10 mouse cellular contexts compared by ENCODE assay signal in genomic region chr19:43655735-43656492, GRCm38 (mm10). TPM values are rescaled to one million over a fixed set of nuclear protein-coding genes. Genes with fewer than 3 reads are reported as not detected.
A peak's percentile ranks its signal among the peaks of the same experiment; 100 is the strongest.
DNase-seq lines count a peak whose midpoint lies in the region; ATAC-seq and TF ChIP-seq lines count a peak whose summit lies in the region.
"Had no signal": no experiment of that assay in that cellular context is flagged by ENCODE, and none has a peak within 500 bp of the region (broad histone marks: within the 10 kb centered on the region; RNA-seq: fewer than 3 reads in every experiment).

No protein-coding gene starts in this region.

- intact Hi-C loops in left cerebral cortex, postnatal 10 days (cut with DNase I): loop anchor here (2.0 to 5.0 kb wide), 2 partner anchors 25 to 124 kb away; no protein-coding TSS in a partner anchor

- 42% methylated on average over 11 of the region's 11 CpGs for WGBS in hindbrain, embryonic 10.5 days
- WGBS in hindbrain, embryonic 12.5 days: 34% methylated on average over 11 of the region's 11 CpGs

- no peak overlapping the region for H3K27ac ChIP-seq in hindbrain, embryonic 10.5 days
- H3K27ac ChIP-seq in hindbrain, embryonic 12.5 days: no peak overlapping the region
- H3K27ac ChIP-seq: midbrain, embryonic 12.5 days had no signal

- no peaks in the 10 kb centered on the region for H3K4me1 ChIP-seq in hindbrain, embryonic 10.5 days (replicated peaks)
- no peaks in the 10 kb centered on the region for H3K4me1 ChIP-seq in hindbrain, embryonic 12.5 days
- no peaks in the 10 kb centered on the region; the same call in 1 of the 2 replicates for H3K4me1 ChIP-seq in E14TG2a.4 (replicated peaks; ENCODE audit: low read depth, low read length)

- peak; percentile 64 for TF ChIP-seq CTCF in E14TG2a.4 (conservative IDR thresholded peaks at IDR 0.05; ENCODE audit: low read length)

- no peaks in the 10 kb centered on the region for H3K36me3 ChIP-seq in hindbrain, embryonic 10.5 days
- H3K36me3 ChIP-seq in hindbrain, embryonic 12.5 days: no peaks in the 10 kb centered on the region
- no peaks in the 10 kb centered on the region for H3K36me3 ChIP-seq in E14TG2a.4 (ENCODE audit: insufficient read depth, low read length)
- H3K36me3 ChIP-seq: midbrain, embryonic 12.5 days had no signal

- DNase-seq in hindbrain, embryonic 10.5 days (ENCODE audit: low spot score): peak; percentile 71
- peak; percentile 59 for DNase-seq in c-Kit-positive CD71-positive TER-119-negative erythroid progenitor cells, embryonic 14.5 days (ENCODE audit: low read depth)
- DNase-seq in gastrocnemius, adult 18-20 months (ENCODE audit: low spot score): peak; percentile 69
- DNase-seq in left cerebral cortex, postnatal 10 days (ENCODE audit: extremely low spot score in 1 of 2, low spot score in 2 of 2): peak; percentile 59 to 81
- peak; percentile 71 for DNase-seq in naive thymus-derived CD4-positive, alpha-beta T cell, adult 2 months (ENCODE audit: low read depth)
- DNase-seq in thymus, postnatal 0 days (ENCODE audit: low spot score): peak; percentile 65

- no peak for ATAC-seq in hindbrain, embryonic 12.5 days (ENCODE audit: low FRiP score)

- no peak overlapping the region for H3K9ac ChIP-seq in hindbrain, embryonic 12.5 days
- H3K9ac ChIP-seq: midbrain, embryonic 12.5 days had no signal

- H3K4me3 ChIP-seq in hindbrain, embryonic 10.5 days: no peak overlapping the region
- no peak overlapping the region for H3K4me3 ChIP-seq in hindbrain, embryonic 12.5 days
- no peak overlapping the region for H3K4me3 ChIP-seq in E14TG2a.4 (replicated peaks; ENCODE audit: low read length)
- H3K4me3 ChIP-seq: erythroblast, embryonic 14.5 days; midbrain, embryonic 12.5 days had no signal

- H3K9me3 ChIP-seq in hindbrain, embryonic 10.5 days: no peaks in the 10 kb centered on the region
- H3K9me3 ChIP-seq in hindbrain, embryonic 12.5 days (replicated peaks): no peaks in the 10 kb centered on the region
- H3K9me3 ChIP-seq in E14TG2a.4 (ENCODE audit: low read length): no peaks in the 10 kb centered on the region
- H3K9me3 ChIP-seq: midbrain, embryonic 12.5 days had no signal

- H3K27me3 ChIP-seq in hindbrain, embryonic 10.5 days (ENCODE audit: insufficient read depth, poor library complexity, severe bottlenecking): peaks cover 22% of the 10 kb centered on the region
- H3K27me3 ChIP-seq in hindbrain, embryonic 12.5 days: peaks cover 5% of the 10 kb centered on the region
- peaks cover 11% of the 10 kb centered on the region; the same call in 1 of the 2 replicates for H3K27me3 ChIP-seq in E14TG2a.4 (ENCODE audit: insufficient read depth, low read length)

- no peak overlapping the region for H3K4me2 ChIP-seq in hindbrain, embryonic 12.5 days (replicated peaks)
- H3K4me2 ChIP-seq: midbrain, embryonic 12.5 days had no signal

RNA-seq across cellular contexts. Expression of gene Slc25a28, which starts 18.8 kb away (rescaled TPM):
- polyA plus RNA-seq in hindbrain, embryonic 10.5 days (2016; fragmentation: Nextera tagmentation; extraction: Ambion mirVana): 9.2 and 12.3 TPM in 2 replicates
- 17.0 and 17.4 TPM in 2 replicates for polyA plus RNA-seq in hindbrain, embryonic 12.5 days (2016; fragmentation: Nextera tagmentation; extraction: Ambion mirVana)
- 10 to 100 TPM; 26.2 to 34.0 TPM for total RNA-seq in gastrocnemius, adult 18-20 months (2021)
- 10 to 100 TPM; 34.7 to 38.3 TPM for total RNA-seq in left cerebral cortex, postnatal 10 days (2021)
- polyA plus RNA-seq in thymus, postnatal 0 days (2015; fragmentation: Nextera tagmentation; extraction: Ambion mirVana): 17.1 and 19.3 TPM in 2 replicates

RNA-seq across cellular contexts. Expression of gene Entpd7, which starts 33.6 kb away (rescaled TPM):
- 9.0 and 9.3 TPM in 2 replicates for polyA plus RNA-seq in hindbrain, embryonic 10.5 days (2016; fragmentation: Nextera tagmentation; extraction: Ambion mirVana)
- polyA plus RNA-seq in hindbrain, embryonic 12.5 days (2016; fragmentation: Nextera tagmentation; extraction: Ambion mirVana): 10.5 and 12.5 TPM in 2 replicates
- 1 to 10 TPM in 1 of 2 experiments, under 1 TPM in 1; 0.74 to 1.6 TPM for total RNA-seq in gastrocnemius, adult 18-20 months (2021)
- 10 to 100 TPM; 24.6 to 25.7 TPM for total RNA-seq in left cerebral cortex, postnatal 10 days (2021)
- 8.9 and 11.2 TPM in 2 replicates for polyA plus RNA-seq in thymus, postnatal 0 days (2015; fragmentation: Nextera tagmentation; extraction: Ambion mirVana)

RNA-seq across cellular contexts. Expression of gene Nkx2-3, which starts 43.8 kb away (rescaled TPM):
- 0.56 and 1.0 TPM in 2 replicates for polyA plus RNA-seq in hindbrain, embryonic 10.5 days (2016; fragmentation: Nextera tagmentation; extraction: Ambion mirVana)
- 0.21 and 0.22 TPM in 2 replicates for polyA plus RNA-seq in hindbrain, embryonic 12.5 days (2016; fragmentation: Nextera tagmentation; extraction: Ambion mirVana)
- not detected for total RNA-seq in gastrocnemius, adult 18-20 months (2021)
- not detected for total RNA-seq in left cerebral cortex, postnatal 10 days (2021)
- polyA plus RNA-seq in thymus, postnatal 0 days (2015; fragmentation: Nextera tagmentation; extraction: Ambion mirVana): not detected in 2 replicates
- polyA plus RNA-seq: erythroblast, embryonic 14.5 days had no signal
